Mouse (Mus musculus): ENCODE results near the gene Fbxl8. TPM values are rescaled to one million over a fixed set of nuclear protein-coding genes. Genes with fewer than 3 reads are reported as not detected.

Fbxl8 gene
- polyA plus RNA-seq, 1 experiment from 2014 or later, result 1.5 TPM

- Histone ChIP-seq H3K4me3 (ENCODE audit: low read length) (no peak overlapping the region), H3K27me3 (ENCODE audit: control insufficient read depth, insufficient read depth, low read length) (peaks cover 9% of the 10 kb centered on the region; the same call in 1 of the 2 replicates), H3K9ac (ENCODE audit: low read depth, low read length) (no peak overlapping the region), H3K36me3 (ENCODE audit: control insufficient read depth, insufficient read depth, low read length) (no peaks in the 10 kb centered on the region), H3K9me3 (ENCODE audit: control insufficient read depth, low read length) (no peaks in the 10 kb centered on the region), H3K4me2 (replicated peaks; ENCODE audit: low read depth, low read length) (no peak overlapping the region), H3K4me1 (ENCODE audit: control insufficient read depth, insufficient read depth, low read length) (peaks cover 22% of the 10 kb centered on the region), H3K27ac (ENCODE audit: low read depth, low read length) (no peak overlapping the region)
- 72% methylated on average over 19 of the region's 19 CpGs for WGBS
- ATAC-seq (ENCODE audit: low FRiP score, low TSS enrichment), result no peak
Observed at GRCm38 (mm10) chr8:105293405-105293804, 29.0 kb downstream of the Fbxl8 start.

GRCm38 (mm10) chr8:105294776-105295175, 30.3 kb downstream of the Fbxl8 start:
- Histone ChIP-seq H3K27me3 (ENCODE audit: control insufficient read depth, insufficient read depth, low read length) (peaks cover 9% of the 10 kb centered on the region; the same call in 1 of the 2 replicates), H3K27ac (ENCODE audit: low read depth, low read length) (no peak overlapping the region), H3K4me1 (ENCODE audit: control insufficient read depth, insufficient read depth, low read length) (peaks cover 22% of the 10 kb centered on the region), H3K4me2 (replicated peaks; ENCODE audit: low read depth, low read length) (peak overlapping the region; percentile 29; the same call in 1 of the 2 replicates), H3K9me3 (ENCODE audit: control insufficient read depth, low read length) (no peaks in the 10 kb centered on the region), H3K9ac (ENCODE audit: low read depth, low read length) (no peak overlapping the region), H3K36me3 (ENCODE audit: control insufficient read depth, insufficient read depth, low read length) (peaks cover 11% of the 10 kb centered on the region), H3K4me3 (ENCODE audit: low read length) (0 out of 2 replicates have a peak overlapping the region, but pooled peaks have one; percentile 16)
- no peak for ATAC-seq (ENCODE audit: low FRiP score, low TSS enrichment)
- WGBS, result 72% methylated on average over 9 of the region's 9 CpGs

DNA sequence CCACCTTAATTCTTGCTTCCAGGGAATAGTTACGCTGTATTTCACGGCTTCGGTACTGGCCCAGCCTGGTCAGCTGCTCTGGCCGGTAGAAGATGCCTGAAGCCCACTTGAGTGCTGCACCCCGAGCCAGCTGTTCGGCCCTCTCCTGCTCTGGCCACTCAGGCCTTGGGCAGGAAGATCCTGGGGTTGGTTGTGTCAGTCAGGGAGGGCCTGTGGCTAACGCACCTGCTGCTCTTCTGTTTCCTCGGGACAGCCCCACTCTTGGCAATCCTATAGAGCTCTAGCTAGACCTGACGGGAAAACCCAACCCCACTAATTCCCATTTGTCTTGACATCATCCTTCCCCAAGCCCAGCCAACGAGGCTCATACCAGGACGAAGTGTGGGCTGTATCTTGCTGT, 30.8 kb downstream of the Fbxl8 start:
- H3K4me1 ChIP-seq (ENCODE audit: control insufficient read depth, insufficient read depth, low read length), result peaks cover 17% of the 10 kb centered on the region
- H3K9ac ChIP-seq (ENCODE audit: low read depth, low read length), result no peak overlapping the region
- H3K27me3 ChIP-seq (ENCODE audit: control insufficient read depth, insufficient read depth, low read length), result peaks cover 5% of the 10 kb centered on the region; the same call in 1 of the 2 replicates
- no peaks in the 10 kb centered on the region for H3K9me3 ChIP-seq (ENCODE audit: control insufficient read depth, low read length)
- H3K27ac ChIP-seq (ENCODE audit: low read depth, low read length), result 0 out of 2 replicates have a peak overlapping the region, but pooled peaks have one; percentile 7
- peak overlapping the region; percentile 29; the same call in 1 of the 2 replicates for H3K4me2 ChIP-seq (replicated peaks; ENCODE audit: low read depth, low read length)
- H3K4me3 ChIP-seq (ENCODE audit: low read length), result peak overlapping the region; percentile 16; the same call in 1 of the 2 replicates
- peaks cover 15% of the 10 kb centered on the region for H3K36me3 ChIP-seq (ENCODE audit: control insufficient read depth, insufficient read depth, low read length)
- ATAC-seq (ENCODE audit: low FRiP score, low TSS enrichment), result no peak
- 74% methylated on average over 11 of the region's 11 CpGs for WGBS

DNA sequence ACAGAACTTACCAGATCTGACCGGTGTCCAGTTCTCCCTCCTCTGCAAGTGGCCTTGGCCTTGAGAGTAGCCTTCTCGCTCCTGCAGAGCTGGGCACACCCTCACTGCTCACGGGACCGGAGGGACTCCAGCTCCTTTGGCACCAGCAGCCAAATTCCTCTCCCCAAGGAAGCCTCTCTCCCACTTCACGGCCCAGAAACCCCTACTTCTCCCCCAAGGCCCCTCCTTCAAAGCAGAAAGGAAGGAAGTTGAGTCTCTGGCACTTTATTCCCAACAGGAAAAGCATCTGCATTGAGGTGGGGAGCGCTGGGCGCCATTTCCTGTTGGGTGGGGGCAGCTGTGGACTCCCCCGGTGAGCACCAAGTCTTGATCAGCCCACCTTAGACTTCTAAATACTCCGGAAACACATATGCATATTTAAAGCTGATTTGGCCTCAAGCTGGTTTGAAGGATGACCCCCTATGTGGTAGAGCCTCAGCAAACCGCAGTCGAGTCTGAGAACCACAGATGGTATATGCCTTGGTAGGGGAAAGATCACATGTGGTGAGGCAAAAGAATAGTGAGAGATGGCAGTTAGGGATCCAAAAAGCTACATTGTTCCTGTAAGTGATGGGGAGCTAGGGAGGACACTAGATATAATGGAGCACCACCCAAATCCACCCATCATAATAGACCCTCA, 31.6 kb downstream of the Fbxl8 start, which contains the start of gene Exoc3l:
Gene Exoc3l, minus strand, starts transcription at position 207 of the 679 bp plus-strand sequence.
- ATAC-seq (ENCODE audit: low FRiP score, low TSS enrichment), result no peak
- H3K4me1 ChIP-seq (ENCODE audit: control insufficient read depth, insufficient read depth, low read length), result peaks cover 13% of the 10 kb centered on the region
- peak within 1 kb of the TSS; percentile 37; the same call in 1 of the 2 replicates for H3K27ac ChIP-seq (ENCODE audit: low read depth, low read length)
- peak within 1 kb of the TSS; percentile 91 for H3K4me2 ChIP-seq (replicated peaks; ENCODE audit: low read depth, low read length)
- H3K27me3 ChIP-seq (ENCODE audit: control insufficient read depth, insufficient read depth, low read length), result no peaks in the 10 kb centered on the region
- H3K9me3 ChIP-seq (ENCODE audit: control insufficient read depth, low read length), result no peaks in the 10 kb centered on the region
- peaks cover 22% of the 10 kb centered on the region for H3K36me3 ChIP-seq (ENCODE audit: control insufficient read depth, insufficient read depth, low read length)
- H3K9ac ChIP-seq (ENCODE audit: low read depth, low read length), result no peak within 1 kb of the TSS
- peak within 1 kb of the TSS; percentile 96 for H3K4me3 ChIP-seq (ENCODE audit: low read length)
- 58% methylated on average over 11 of the region's 11 CpGs for WGBS

DNA sequence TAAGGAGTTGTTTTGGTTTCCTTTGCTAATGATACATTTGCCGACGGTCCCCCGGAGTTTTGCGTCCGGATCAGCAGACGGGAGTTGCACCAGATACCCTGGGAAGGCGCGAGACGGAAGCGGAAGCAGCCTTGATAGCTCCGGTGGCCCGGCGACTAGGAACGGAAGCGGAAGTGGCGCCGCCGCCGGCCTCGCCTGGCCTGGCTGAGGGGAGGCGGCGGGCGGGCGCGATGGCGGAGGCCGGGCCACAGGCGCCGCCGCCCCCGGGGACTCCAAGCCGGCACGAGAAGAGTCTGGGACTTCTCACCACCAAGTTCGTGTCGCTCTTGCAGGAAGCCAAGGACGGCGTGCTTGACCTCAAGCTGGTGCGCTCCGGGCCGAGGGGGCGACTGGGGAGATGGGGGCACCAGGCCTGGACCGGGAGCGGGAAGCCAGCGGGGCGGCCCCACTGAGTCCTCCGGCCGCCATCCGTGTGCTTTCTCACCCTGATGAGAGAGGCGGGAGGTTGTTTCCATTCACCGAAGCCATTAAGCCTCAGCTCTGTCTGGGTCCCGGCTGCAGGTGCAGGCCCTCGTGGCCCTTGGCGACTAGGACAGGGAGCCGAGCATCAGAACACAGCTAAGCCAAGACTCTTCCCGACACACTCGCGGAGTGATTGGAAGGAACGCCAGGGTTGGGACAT, 33.2 kb downstream of the Fbxl8 start, which contains the start of gene E2f4:
Gene E2f4, plus strand, starts transcription at position 153 of the 682 bp plus-strand sequence.
- H3K9me3 ChIP-seq (ENCODE audit: control insufficient read depth, low read length), result no peaks in the 10 kb centered on the region
- H3K27me3 ChIP-seq (ENCODE audit: control insufficient read depth, insufficient read depth, low read length), result no peaks in the 10 kb centered on the region
- H3K36me3 ChIP-seq (ENCODE audit: control insufficient read depth, insufficient read depth, low read length), result peaks cover 38% of the 10 kb centered on the region
- H3K4me3 ChIP-seq (ENCODE audit: low read length), result peak within 1 kb of the TSS; percentile 96
- H3K4me1 ChIP-seq (ENCODE audit: control insufficient read depth, insufficient read depth, low read length), result peaks cover 13% of the 10 kb centered on the region
- H3K27ac ChIP-seq (ENCODE audit: low read depth, low read length), result peak within 1 kb of the TSS; percentile 37; the same call in 1 of the 2 replicates
- 0% methylated on average over 36 of the region's 58 CpGs for WGBS
- peak within 1 kb of the TSS; percentile 93 for H3K9ac ChIP-seq (ENCODE audit: low read depth, low read length)
- peak; percentile 90 for ATAC-seq (ENCODE audit: low FRiP score, low TSS enrichment)
- peak within 1 kb of the TSS; percentile 91 for H3K4me2 ChIP-seq (replicated peaks; ENCODE audit: low read depth, low read length)

- Histone ChIP-seq H3K4me1 (ENCODE audit: control insufficient read depth, insufficient read depth, low read length) (peaks cover 13% of the 10 kb centered on the region), H3K27me3 (ENCODE audit: control insufficient read depth, insufficient read depth, low read length) (no peaks in the 10 kb centered on the region), H3K36me3 (ENCODE audit: control insufficient read depth, insufficient read depth, low read length) (peaks cover 45% of the 10 kb centered on the region), H3K9ac (ENCODE audit: low read depth, low read length) (peak overlapping the region; percentile 93), H3K4me2 (replicated peaks; ENCODE audit: low read depth, low read length) (peak overlapping the region; percentile 91), H3K27ac (ENCODE audit: low read depth, low read length) (peak overlapping the region; percentile 37; the same call in 1 of the 2 replicates), H3K4me3 (ENCODE audit: low read length) (peak overlapping the region; percentile 96), H3K9me3 (ENCODE audit: control insufficient read depth, low read length) (no peaks in the 10 kb centered on the region)
- ATAC-seq (ENCODE audit: low FRiP score, low TSS enrichment), result no peak
- 53% methylated on average over 18 of the region's 18 CpGs for WGBS
Observed at GRCm38 (mm10) chr8:105298351-105299252, 34.2 kb downstream of the Fbxl8 start.

DNA sequence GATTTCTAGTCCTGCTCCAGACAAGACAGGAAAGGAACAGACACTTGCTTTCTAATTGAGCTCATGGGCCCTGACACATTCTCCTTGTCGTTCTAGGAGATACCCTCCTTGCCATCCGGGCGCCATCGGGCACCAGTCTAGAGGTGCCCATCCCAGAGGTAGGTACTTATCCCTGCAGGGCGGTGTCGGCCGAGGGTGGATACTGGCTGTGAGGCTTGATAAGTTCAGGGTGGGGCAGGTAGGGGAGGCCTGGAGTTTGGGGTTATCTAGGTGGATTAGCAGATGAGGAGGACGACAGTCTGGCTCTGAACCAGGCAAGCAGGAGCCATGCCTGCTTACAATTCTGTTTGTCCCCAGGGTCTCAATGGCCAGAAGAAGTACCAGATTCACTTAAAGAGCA, 35.5 kb downstream of the Fbxl8 start:
- Histone ChIP-seq H3K27me3 (ENCODE audit: control insufficient read depth, insufficient read depth, low read length) (no peaks in the 10 kb centered on the region), H3K27ac (ENCODE audit: low read depth, low read length) (no peak overlapping the region), H3K4me3 (ENCODE audit: low read length) (no peak overlapping the region), H3K36me3 (ENCODE audit: control insufficient read depth, insufficient read depth, low read length) (peaks cover 57% of the 10 kb centered on the region), H3K9ac (ENCODE audit: low read depth, low read length) (no peak overlapping the region), H3K9me3 (ENCODE audit: control insufficient read depth, low read length) (no peaks in the 10 kb centered on the region), H3K4me1 (ENCODE audit: control insufficient read depth, insufficient read depth, low read length) (peaks cover 19% of the 10 kb centered on the region), H3K4me2 (replicated peaks; ENCODE audit: low read depth, low read length) (no peak overlapping the region)
- no peak for ATAC-seq (ENCODE audit: low FRiP score, low TSS enrichment)
- WGBS, result 92% methylated on average over 8 of the region's 8 CpGs

GRCm38 (mm10) chr8:105303396-105303795, 38.9 kb downstream of the Fbxl8 start:
- Histone ChIP-seq H3K9me3 (ENCODE audit: control insufficient read depth, low read length) (no peaks in the 10 kb centered on the region), H3K27ac (ENCODE audit: low read depth, low read length) (no peak overlapping the region), H3K27me3 (ENCODE audit: control insufficient read depth, insufficient read depth, low read length) (no peaks in the 10 kb centered on the region), H3K4me2 (replicated peaks; ENCODE audit: low read depth, low read length) (no peak overlapping the region), H3K4me1 (ENCODE audit: control insufficient read depth, insufficient read depth, low read length) (peaks cover 25% of the 10 kb centered on the region), H3K4me3 (ENCODE audit: low read length) (no peak overlapping the region), H3K9ac (ENCODE audit: low read depth, low read length) (no peak overlapping the region), H3K36me3 (ENCODE audit: control insufficient read depth, insufficient read depth, low read length) (peaks cover 67% of the 10 kb centered on the region)
- WGBS, result 87% methylated on average over 8 of the region's 8 CpGs
- ATAC-seq (ENCODE audit: low FRiP score, low TSS enrichment), result no peak
